Mouse (Mus musculus): Measurements from ENCODE around the gene Pmepa1. TPM values are rescaled to one million over a fixed set of nuclear protein-coding genes. Genes with fewer than 3 reads are reported as not detected.
A peak's percentile ranks its signal among the peaks of the same experiment; 100 is the strongest.

The Pmepa1 gene
- total RNA-seq, 4 experiments from 2014 or later = 29.4 to 57.0 (median 38.3) TPM

DNA sequence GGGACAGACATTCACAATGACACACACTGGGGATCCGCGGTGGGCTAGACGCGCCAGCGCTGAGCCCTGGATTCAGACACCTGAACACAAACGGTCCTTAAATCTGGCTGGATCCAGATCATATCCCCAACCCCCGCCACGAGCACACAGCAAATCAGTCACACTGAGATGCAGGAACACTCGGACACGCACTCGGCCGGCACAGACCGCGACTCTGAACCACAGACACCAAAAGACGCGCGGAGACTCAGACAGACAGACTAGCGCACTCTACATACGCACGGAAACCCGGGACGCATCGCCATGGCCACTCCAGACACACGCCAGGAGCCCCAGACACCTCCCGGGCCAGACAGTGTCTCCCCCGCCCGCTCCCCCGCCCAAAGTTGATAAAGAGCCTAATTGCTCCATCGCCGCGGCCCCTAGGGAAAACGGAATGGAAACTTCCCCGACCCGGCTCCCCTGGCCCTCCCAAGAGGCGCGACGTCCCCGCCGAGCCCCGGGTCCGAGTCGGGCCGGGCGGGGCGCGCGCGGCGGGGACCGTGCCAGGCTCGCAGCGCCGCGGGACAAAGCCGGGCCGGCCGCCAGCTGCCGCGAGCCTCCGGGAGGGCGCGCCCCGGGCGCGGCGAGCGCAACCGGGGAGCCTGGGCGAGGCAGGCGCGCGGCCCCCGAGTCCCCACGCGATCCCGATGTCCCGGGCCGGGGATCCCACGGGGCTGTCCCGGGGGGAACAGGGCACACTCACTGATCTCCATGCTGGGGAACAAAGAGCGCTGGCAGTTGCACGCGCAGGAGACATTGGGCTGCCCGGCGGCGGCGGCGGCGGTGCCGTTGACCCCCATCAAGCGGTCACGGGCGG, 761 bp downstream of the Pmepa1 start:
- no peak for DNase-seq

DNA sequence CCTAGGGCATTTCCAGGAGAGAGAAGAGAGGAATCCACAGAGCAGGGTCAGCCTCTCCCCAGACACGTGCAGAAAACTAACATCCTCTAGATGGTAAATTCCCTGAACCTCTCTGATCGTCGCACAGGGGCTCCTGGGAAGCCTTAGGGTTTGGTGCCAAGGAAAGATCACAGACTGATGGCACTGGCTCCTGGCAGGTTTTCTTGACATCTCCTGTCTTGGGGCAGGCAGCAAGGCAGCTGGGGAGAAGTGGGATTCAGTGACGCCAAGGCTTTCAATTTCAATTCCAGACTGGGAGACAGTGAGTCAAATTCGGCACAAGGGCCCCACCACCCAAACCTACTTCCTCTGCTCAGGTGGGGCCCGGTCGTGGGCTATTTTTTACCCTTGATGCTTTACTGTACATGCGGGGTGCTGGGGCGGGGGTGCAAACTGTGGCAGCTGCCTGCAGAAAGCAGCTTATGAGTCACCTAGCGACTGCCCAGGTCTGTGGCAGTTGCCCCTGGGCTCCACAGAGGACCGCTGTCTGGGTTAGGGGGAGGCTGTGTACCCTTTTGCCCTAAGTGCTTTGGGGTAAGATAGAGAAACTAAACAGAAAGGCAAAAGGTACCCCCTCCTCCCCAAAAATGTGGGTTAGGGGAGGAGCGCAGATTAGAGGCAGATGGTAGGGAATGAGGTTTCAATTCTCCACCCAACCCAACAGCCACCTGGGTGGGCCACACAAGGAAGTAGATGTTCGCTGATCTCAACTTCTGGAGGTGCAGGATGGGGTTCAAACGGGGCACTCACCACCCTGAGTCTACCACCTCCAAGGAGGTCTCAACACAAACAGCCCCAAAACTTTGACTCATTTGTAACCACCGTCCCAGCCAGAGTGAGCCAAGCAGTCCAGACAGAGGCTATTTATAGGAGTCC, 1.6 kb downstream of the Pmepa1 start:
- no peak for DNase-seq

DNA sequence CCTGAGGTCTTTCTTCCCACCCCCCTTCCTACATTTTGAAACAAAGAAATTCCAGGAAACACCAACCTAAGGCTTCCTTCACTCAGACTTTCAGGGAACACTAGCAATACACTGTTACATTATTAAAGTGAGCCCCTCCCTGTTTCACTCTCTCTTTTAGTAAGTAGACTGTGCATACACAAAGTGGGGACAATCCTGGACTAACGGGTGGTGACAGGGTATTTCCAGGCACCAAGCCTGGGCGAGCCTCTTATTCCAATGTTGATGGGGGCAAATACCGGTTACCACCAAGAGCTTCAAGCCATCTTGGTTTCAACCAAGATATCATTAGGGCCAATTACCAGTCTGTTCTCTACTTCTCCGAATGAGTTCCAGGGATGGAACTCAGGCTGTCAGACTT, 2.4 kb downstream of the Pmepa1 start:
- no peak for DNase-seq

DNA sequence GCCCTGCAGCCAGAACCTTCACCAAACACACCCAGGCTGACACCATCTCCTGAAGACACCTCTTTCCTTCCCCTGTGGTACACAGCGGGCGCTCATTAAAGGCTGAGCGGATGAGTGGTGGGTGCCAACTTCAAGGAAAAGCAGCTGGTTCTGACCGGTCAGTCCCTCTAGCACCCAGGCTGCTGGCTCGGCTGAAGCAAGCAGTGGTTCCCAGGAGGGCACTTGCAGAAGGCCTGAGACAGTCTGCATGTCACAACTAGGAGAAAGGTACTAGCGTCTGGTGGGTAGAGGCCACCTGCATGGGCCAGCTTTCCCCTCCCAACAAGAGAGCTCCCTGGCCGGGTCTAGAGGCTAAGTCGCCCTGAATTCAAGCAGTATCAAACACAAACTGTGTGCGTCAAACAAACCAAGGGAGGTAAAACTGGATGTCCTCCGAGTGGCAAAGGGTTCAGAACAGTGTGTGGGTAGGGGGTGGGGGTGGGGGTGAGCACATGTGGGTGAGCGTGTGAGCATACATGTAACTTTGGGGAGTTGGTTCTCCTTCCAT, 3.9 kb downstream of the Pmepa1 start:
- no peak for DNase-seq

DNA sequence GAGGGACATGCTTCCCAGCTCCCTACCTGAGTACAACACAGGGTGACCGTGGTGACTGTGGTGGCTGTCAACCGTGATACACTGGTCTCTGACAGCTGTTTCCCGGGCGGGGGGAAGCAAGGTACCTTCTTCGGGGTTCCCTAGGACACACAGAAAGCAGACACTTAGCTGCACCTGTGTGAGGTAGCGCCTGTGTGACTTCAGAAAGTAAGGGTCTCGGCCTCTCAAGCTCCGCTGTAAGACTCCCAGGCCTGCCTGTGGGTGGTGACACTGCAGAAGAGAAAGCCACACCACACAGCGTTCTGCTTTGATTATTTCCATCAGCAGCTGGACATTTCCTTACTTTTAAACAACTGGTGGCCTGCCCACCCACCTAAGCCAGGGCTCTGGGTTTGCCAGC, 4.8 kb downstream of the Pmepa1 start:
- DNase-seq = no peak

DNA sequence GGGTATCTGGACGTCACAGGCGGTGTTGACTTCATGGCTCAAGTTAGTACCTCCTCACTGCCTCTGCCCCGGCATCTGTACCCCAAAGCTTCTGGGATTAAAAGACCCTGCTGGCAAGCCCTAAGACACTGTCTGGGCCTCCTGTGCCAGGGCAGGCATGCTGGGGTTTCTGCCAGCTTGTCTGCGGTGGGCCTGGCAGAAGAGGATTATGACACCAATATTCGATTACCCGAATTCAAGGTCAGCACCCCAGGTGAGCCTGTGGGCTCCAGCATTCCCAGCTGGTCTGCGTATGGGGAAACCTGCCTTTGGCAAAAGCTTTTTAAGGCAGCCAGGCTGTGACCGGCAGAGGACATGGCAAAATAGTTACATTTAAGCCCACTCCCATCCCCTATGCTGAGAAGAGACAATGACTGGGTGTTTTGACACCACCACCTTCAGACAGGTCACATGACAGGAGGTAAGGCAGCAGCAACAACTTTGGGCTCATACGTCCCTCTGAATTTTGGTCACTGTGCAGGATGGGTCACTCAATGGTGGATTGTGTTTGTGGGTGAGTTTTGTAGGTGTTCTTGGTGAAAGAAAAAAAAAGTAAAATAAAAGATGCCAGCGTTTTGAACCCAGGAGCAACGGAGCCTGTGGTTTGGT, 5.6 kb downstream of the Pmepa1 start:
- DNase-seq = no peak

DNA sequence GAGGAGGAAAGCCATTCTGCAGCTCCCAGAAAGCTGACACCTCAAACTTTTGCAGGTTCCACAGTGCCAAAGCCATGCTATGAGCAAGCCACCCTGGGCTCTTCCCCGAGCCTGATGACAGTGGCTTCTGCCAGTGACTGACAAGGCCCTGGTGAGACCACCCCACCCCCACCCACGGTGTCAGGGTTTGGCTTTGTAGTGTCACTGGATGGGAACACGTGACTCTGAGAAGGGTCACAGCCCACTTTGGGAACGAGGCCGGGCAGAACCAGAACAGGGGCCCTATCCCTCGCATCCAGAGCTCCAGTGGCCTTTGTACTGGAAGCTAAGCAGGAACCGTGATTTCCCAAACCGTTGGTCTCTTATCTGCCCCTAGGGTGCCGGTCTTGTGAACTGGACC, 6.1 kb downstream of the Pmepa1 start:
- DNase-seq = no peak

DNA sequence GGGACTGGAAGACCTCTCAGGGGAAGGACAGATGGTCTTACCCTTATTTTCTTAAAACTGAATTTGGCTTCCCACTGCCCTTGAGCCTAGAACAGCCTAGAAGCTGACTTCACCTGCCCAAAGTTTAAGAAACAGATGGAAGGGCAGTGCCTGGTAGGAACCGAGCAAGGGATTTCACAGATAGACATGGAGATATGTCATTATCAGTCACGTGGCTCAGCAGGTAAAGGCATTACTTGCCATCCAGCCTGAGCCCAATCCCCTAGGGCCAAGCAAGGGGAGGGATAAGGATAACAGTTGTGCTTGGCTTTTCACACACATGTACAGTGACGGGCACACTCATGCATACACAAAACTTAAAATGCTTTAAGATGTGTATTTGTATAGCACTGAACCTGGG, 8.8 kb downstream of the Pmepa1 start:
- no peak for DNase-seq

DNA sequence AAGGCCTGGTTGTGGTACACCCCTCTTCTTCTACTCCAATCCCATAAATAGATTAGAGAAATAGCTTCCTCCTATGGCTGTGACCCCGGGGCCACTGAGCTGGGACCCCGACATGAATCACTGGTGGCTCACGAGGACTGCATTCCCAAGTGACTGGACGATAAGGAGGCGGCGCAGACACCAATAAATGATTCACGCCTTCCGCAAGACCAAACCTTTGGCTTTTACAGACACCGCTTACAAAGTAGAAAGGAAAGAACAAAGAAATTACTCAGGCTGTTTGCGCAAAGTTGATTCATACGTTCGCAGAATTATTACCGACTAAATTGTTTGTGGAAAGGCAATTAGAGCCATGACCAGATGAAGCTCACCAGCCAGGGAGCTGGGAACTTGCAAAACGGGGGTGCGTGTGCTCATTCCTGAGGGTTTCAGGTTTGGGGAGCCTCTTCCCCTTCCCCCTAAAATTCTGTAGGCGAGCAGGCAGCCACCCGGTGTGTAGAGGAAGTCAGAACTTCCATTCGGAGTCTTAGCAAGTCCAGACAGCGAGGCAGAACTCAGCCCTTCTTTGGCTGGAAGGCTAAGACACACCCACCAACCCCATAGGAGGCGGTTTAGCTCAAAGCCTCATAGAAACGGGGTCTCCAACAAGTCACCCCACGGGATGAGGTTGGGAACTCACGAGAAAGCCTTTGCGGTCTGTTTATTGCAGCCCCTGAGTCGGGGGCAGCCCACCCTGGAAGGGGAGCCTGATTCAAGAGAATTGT, 9.8 kb downstream of the Pmepa1 start:
- no peak for DNase-seq

DNA sequence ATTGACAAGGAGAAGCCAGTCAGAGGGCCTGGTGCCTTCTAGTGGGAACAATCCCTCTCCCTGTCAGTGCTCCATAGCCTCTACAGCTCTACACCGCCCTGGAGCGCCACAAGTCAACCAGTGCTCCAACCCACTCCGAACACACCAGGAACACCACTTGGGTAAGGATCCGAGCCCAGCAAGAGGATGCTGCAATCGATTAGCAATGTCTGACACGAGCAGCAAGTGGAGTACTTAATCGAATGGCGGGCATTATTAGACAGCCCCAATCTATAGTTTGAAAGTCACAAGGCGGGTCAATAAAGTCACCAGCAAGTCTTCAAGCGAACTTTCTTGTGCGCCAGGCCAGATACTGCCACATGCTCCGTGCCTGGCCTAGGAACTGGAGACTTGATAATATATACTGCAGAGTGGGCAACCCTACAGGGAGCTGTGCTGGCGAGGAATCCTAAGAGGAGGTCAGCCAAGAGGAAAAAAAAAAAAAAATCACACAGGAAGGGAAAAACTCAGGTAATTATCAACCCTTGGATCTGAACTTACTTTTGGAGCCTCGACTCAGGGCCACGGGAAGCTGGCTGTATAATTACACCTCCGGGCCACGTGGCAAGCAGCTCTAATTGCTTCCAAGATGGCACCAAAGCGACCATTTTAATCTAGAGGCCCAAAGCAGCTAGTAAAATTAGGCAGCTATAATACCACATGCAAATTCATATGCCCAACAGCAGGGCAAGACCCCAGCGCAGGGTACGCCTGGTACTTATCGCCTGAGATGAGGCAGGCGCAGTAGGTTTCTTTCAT, 10.7 kb downstream of the Pmepa1 start:
- DNase-seq = no peak

DNA sequence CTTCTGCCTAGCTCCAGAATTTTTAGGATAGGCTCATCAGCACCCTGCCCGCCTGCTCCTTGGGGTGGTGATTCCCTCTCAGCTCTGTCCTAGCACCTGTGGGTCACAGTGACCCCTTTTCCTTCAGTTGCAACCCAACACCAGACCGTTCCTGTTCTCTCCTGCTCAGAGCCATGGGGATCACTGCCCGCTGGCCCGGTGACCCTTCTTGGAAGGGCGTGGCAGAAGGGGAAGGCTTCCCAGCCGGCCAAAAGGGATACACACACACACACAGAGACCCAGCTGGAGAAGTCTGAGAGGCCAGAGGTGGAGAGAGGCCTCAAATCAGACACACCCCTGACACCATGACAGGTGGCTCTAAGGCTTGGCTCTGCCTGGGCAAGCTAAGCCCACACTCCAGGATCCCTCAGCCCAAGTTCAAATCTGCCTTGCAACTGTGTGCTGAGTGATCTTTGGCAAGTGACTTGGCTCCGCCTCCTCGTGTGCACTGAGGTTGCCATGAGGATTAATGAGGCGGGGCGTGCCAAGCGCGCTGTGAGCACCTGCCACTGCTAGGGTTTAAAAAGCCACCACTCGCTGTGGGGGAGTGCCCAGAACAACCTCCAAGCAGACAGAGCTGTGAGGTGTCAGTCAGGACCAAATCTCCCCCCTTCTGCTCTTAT, 11.7 kb downstream of the Pmepa1 start:
- no peak for DNase-seq

DNA sequence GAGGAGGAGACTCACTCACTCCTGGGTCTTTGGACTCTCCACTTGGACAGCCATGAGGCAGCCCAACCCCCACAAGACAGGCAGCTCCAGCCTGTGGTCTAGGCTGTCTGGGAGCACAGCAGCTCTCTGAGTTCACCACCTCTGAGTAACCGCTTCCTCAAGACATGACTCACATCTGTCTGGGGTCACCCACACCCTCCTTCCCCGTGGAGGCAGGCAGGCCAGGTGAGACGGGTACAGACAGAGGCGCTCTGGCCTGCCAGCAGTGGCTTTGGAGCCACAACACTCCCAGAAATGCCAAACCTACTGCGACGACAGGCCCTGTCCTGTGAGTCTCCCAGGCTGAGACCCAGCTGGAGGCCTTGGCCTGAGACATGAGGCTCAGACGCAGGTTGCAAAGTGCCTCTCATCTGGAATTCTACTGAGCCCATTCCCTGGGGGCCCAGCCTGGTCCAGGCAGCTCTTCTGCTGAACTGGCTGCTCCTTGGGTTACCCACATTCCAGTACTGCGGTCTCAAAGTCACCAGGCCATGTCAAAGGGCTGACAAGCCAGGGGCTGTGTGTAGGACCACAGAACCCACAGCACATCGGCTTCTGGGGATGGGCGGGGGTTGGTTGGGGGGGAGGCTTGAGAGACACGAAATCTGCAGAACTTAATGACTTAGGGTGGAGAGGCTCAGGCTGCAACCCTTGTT, 12.6 kb downstream of the Pmepa1 start:
- no peak for DNase-seq

DNA sequence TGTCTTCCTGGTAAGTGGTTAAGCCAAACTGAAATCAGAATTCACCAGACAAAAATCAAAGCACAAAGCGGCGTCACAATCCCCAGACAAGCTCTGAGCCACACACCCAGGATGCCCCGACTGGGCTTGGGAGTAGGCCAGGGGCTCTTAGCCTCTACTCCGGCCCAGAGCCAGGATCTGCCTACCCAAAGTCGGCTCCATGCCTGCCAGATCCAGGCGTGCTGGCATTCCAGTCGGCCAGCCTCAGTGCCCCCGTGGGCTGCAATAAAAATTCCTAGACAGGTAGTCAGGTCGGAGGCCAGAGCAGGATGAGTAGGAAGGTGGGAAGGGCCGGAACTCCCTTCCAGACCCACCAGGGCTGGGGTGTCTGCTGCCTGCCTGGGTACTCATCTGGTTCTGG, 14.8 kb downstream of the Pmepa1 start:
- no peak for DNase-seq

DNA sequence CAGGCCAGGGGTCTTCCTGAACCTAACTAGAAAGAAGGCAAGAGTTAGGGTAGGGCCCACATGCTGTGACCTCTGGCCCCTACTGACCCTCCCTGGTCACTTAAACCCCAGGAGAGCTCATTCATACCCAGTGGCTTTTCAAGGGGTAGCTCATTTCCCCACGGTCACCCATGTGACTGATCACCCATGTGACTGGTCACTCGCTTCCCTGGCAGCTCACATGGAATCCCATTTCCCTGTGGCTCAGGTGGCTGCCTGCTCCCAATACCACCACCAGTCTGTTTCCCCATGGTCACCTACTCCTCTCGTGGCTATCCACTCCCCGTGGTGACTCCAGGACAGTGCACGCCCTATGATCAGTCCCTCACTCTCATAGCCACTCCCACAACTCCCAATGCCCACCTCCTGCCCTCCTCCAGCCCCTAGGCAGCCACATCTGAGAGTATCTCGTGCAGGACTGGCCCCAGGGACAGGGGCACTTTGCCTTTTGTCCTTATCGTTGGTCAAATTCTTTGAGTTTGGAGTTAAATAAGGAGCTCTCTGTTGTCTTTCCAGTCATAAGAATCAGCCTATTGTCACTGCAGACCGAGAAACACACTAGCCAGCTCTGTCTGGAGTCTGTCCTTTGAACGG, 17.8 kb downstream of the Pmepa1 start:
- DNase-seq = no peak

DNA sequence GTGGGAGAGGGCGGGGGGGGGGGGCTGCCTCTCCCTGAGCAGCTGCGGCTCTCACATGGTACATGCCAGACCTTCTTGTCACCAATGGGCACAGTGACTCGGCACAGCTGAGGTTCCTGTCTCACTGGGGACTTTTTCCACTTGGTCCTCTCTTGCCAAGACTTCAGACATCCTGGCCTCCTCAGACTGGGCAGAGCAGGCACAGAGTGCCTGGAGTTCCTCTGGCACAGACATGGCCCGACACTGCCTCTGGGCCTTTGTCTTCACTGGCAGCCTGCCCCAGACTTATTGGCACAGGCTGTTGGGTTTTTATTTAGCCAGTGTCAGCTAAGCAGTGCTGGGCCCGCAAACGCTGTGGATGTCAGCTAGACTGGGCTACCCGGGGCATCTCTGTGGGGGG, 18.7 kb downstream of the Pmepa1 start:
- peak; percentile 53 for DNase-seq

DNA sequence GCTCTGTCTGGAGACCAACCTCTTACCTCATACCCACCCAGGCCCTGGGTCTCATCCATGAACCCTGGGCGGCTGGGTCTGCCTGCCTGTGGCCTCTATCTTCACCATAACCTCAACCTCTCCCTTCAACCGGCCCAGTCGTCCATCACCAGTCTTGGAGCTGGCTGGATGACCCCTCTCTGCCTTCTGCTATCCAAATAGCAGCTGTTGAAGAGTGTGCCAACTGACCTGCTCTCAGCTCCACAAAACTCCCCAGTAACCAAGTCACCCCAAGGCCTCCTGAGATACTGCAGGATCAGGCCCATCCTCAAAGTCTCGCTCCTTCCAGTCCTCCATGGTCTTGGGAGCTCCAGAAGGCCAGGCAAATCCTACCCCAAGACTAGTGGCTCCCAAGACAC, 19.8 kb downstream of the Pmepa1 start:
- DNase-seq = no peak

DNA sequence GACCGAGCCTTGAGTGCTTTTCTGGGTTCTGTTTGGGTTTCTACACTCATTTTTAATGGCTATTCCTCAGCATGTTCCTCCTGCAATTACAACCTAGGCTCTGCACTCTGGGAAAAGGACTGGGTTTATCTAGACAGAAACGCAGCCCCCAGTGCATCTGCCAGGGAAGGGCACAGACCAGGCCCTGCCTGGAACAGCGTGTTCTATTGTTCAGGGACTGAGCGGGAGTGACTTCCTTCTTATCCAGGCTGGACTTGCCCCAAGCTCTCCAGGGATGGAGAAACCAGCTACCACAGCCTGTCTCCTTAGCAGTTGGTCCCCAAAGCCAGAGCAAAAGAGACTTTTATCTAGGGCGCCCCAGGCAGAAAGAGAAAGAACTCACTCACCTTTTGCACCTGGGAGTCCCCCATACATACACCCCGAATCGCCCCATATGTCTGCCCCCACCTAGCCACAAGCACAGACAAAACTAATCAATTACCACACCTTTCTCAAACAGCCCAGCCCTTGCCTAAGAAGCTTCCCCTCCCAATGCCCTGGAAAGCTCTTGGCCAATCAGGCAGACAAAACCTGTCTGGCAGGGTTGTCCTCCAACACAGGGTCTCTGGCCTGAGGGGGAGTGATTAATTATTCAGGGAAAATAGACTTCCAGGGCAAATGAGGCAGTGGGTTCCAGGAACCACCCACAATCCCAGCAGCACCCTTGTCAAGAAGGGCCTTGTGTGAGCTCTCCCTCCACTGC, 20.4 kb downstream of the Pmepa1 start:
- DNase-seq = no peak

DNA sequence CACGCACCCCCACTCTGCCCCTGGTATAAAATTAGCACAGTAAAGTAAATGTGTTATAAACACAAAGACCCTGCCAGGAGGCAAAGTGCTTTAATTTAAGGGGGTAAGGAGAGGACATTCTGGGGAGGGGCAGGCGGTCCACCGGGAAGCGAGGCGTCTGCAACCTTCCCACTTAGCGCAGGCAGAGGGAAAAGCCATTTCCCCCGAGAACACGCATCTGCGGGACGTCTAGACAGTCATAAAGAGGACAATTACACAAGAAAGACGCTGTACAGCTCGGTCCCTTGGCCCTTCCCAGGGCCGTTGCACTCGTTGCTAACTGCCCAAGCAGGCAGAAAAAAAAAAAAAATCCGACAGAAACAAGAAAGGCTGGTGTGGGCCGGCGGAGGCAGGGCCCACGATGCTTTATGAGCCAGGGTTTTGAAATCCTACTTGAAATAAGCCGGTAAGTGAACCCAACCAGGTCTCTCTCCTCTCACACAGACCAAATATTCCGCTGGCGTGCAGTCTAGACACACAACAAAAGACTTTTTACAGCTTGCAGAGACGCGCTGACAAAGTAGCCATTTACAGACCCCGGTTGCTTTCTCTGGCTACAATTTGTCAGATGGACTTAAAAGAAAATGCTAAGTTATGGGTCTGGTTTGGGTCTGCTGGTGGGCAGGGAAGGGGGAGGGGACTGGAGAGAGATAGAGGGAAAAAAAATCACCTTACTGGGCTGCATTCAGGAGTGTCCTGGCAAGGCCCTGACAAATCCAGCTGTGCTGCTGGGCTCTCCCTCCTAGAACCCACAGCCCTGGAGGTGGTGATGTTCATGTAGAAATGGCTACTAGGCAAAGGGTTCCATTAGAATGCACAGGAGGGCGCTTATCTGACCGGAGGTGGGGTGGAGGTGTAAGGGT, 22.3 kb downstream of the Pmepa1 start:
- no peak for DNase-seq
